Mouse (Mus musculus): ENCODE data around the gene Timm44. TPM values are rescaled to one million over a fixed set of nuclear protein-coding genes. Genes with fewer than 3 reads are reported as not detected.

Gene Timm44
- total RNA-seq, 2 experiments from 2014 or later: 107 to 112 TPM

DNA sequence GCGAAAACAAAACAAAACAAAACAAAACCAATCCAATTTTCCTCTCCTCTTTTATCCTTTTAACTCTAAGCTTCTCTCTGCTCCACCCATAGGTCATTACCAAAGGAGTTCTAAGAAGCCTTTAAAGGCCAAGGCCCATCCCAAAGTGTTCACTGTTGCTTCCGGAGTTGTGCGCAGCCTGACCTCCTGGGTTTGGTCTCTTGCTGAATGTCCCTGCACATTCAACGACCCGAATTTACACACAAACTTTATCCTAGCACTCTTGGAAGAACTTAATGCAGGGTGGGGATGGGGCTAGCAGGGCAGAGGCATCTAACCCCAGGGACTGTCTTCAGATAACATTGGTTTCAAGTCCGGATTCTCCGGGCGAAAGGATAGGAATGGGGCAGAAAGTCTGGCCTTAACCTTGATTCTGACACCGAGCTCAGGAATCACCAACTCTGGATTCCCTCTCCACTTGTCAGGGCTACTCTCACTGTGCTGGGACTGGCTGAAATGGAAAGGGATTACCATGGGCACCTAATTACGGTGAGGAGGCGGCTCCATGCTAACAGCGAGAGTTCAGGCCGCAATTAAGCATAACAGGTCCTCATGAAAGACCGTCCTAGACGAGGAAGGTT lies 37.8 kb downstream of the Timm44 start:
- DNase-seq: no peak

- no peak for DNase-seq
Measured at GRCm38 (mm10) chr8:4230612-4231351, 44.9 kb downstream of the Timm44 start.

DNA sequence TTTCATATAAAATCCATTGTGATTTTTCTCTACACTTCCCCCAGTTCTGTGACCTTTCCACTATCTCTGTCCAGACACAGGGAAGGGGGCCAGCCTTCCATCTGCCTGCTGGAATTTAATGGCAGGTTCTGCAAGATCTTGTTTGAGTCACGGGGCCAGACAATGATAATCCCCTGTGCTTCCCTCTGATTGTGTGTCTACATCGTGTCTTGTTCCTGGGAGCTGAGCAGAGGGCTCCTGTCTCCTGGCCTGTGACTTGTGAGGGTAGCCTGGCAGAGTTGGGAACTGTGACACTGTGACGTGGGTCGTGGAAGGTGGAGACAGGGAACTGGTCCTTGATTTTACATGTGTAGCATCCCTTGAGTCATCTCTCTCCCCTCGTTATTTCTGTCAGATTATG lies 45.9 kb downstream of the Timm44 start:
- no peak for DNase-seq

- DNase-seq: no peak
Measured at GRCm38 (mm10) chr8:4227919-4228318, 47.8 kb downstream of the Timm44 start.

DNA sequence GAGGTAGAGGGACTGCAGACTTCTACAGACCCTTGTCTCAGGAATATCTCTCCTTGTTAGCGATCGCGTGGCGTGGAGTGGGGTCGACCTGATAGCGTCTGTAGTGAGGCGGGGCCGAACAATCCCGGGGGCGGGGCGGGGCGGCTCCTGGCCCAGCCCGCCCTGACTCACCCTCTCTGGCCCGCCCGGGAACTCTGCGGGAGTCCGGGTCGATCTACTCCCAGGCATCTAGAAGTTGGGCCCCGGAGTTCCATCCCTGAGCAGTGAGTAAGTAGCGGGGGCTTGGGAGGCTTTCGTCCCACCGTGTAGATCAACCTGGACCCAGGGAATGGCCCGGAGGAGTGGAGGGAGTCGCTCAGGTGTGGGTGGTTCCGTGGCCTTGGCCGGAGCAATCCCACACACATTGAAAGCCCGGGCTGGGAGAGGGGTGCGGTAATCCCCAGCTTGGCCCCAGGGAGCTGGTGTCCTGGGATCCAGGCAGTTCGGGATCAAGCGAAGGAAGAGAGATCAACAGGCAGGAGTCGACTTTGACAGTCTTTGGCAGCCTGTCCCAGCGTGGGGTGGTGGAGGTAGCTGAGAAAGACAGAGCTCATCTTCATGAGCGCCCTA lies 48.9 kb downstream of the Timm44 start, which contains the start of gene Lrrc8e:
Gene Lrrc8e, plus strand, starts transcription at position 89 of the 609 bp plus-strand sequence.
- DNase-seq: no peak

DNA sequence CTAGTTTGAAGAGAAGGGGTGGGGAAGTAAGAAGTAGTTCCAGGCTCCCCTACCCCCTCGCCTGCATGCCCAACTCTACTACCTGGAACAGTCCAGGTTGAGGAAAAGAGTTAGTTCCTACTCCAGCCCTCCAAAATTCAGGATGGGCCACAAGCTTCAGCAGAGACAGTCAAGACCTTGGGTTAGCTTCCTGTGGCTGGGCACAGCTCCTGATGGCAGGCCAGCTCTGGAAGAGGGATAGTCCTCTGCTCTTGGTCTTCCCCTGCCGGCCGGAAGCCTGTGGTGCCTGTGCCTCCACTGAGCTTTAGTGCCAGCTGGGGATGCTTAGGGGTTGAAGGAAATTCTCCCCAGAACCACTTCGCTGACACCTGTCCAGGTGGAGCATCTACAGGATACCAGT lies 49.4 kb downstream of the Timm44 start:
- no peak for DNase-seq

GRCm38 (mm10) chr8:4222059-4222458 lies 53.7 kb downstream of the Timm44 start:
- DNase-seq: no peak

GRCm38 (mm10) chr8:4219617-4220016 lies 56.1 kb downstream of the Timm44 start:
- DNase-seq: no peak

DNA sequence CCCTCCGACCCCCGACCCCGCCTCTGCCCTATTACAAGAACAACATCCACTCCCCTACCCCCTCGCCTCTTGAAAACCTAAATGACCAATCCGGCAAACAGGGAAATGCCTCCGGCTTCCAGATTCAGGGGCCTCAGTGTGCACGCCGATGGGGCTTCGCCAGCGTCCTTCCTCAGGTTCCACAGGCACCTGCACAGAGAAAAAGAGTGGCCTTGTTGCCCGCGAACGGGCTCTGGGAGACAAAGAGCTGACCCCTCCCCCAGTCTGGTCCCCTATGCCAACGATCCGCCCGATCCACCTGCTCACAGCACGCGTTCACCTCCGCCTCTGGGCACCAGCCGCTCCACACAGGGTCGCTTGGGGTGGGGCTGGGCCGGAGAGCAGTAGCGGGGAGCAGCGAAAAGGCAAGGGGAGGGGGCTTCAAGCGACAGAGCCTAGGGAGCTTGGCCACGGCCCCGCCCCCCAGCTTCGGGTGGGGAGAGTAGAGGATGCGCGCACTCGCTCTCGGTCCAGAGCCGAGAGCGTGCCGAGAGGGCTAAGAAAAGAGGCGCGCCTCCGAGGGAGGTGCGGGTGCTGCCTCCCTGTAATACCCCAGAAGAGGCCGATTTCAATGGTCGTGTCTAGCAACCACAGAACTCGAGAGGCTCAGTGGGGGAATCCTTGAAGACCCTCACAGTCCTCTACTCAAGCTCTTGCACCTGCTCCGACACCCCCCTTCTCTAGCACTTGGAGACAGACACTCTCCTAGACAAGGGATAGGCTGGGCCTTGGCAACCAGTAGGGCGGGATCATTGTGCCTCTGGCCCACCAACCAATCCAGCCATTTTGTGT lies 58.7 kb downstream of the Timm44 start, which contains the start of gene Prr36:
Gene Prr36, minus strand, starts transcription at position 669 of the 831 bp plus-strand sequence.
- no peak for DNase-seq

DNA sequence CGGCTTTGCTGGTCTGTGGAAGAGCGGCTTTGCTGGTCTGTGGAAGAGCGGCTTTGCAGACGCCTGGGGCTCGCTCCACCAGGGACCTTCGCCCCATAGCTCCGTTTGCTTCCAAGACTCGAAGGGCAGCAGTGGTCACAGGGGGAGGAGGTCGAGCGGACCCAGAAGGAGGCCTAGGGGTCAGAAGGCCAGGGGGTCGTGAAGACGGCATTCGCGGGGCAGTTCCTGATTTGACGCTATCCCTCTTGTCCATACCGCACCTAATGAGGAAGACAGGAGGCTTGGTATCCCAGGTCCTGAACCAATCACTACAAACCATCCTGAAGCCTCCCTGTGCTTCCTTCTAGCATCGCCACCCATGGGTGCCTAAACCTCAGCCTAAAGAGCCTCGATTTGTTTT lies 59.4 kb downstream of the Timm44 start:
- no peak for DNase-seq

- DNase-seq: peak; percentile 42
Measured at GRCm38 (mm10) chr8:4214006-4214980, 61.4 kb downstream of the Timm44 start.

- peak; percentile 41 for DNase-seq
Measured at GRCm38 (mm10) chr8:4213210-4214005, 62.3 kb downstream of the Timm44 start.

DNA sequence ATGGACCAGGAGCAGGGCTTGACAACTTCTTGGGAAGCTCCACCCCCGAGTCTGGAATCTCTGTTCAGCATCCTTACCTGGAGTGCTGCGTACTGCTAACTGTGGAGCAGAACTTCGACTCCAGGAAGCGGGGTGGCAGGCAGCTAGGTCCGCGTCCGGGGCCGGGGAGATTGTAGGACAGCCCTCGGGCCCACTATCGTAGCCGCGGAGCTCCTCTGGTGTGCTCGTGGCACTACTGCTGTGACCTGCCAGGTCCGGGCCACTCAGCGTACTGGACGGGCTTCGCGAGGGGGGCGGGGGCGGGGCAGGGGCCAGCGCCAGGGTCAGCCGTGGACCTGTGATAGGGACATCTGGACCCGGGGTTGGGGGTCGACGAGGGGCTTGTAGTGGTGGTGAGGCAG lies 62.9 kb downstream of the Timm44 start:
- DNase-seq: no peak

GRCm38 (mm10) chr8:4211097-4211496 lies 64.6 kb downstream of the Timm44 start:
- DNase-seq: no peak

Other genes starting within 250 kb of the Timm44 start
- gene Cd209f, start 170.1 kb downstream of the Timm44 start, total RNA-seq (2021): not detected
- not detected for gene Cd209g, start 141.8 kb downstream of the Timm44 start, total RNA-seq (2021)
- 10 to 100 TPM; 19.1 to 26.0 TPM for gene Evi5l, start 109.3 kb downstream of the Timm44 start, total RNA-seq (2021)
- gene Prr36, start 58.5 kb downstream of the Timm44 start, total RNA-seq (2021): under 1 TPM; 0.05 to 0.07 TPM
- under 1 TPM; 0.14 TPM for gene Lrrc8e, start 49.1 kb downstream of the Timm44 start, total RNA-seq (2021)
- 10 to 100 TPM; 66.7 to 68.9 TPM for gene Map2k7, start 37.2 kb downstream of the Timm44 start, total RNA-seq (2021)
- under 1 TPM; 0.24 to 0.52 TPM for gene Gm49320, start 37.0 kb downstream of the Timm44 start, total RNA-seq (2021)
- gene Tgfbr3l, start 27.7 kb downstream of the Timm44 start, total RNA-seq (2021): 1 to 10 TPM; 4.0 to 5.5 TPM
- gene Snapc2, start 22.8 kb downstream of the Timm44 start, total RNA-seq (2021): 10 to 100 TPM; 19.5 to 21.6 TPM
- 10 to 100 TPM in 1 of 2 experiments, 1 to 10 TPM in 1; 9.6 to 10.1 TPM for gene Ctxn1, start 16.6 kb downstream of the Timm44 start, total RNA-seq (2021)
- gene Ccl25, start 49.3 kb upstream of the Timm44 start, total RNA-seq (2021): 10 to 100 TPM in 1 of 2 experiments, 1 to 10 TPM in 1; 8.2 to 10.3 TPM
- 10 to 100 TPM; 95.8 to 96.1 TPM for gene Elavl1, start 49.5 kb upstream of the Timm44 start, total RNA-seq (2021)
- gene Cers4, start 217.1 kb upstream of the Timm44 start, total RNA-seq (2021): 10 to 100 TPM; 59.9 to 65.8 TPM